In genomic region chr7:90476313-90477245, GRCm38 (mm10) we compare ENCODE assay signal across 8 mouse cellular contexts. TPM values are rescaled to one million over a fixed set of nuclear protein-coding genes. Genes with fewer than 3 reads are reported as not detected.
A peak's percentile ranks its signal among the peaks of the same experiment; 100 is the strongest.
DNase-seq lines count a peak whose midpoint lies in the region; ATAC-seq and TF ChIP-seq lines count a peak whose summit lies in the region.

Gene Dlg2, plus strand, starts transcription at chr7:90476672.

- peak; percentile 55 for ATAC-seq in heart, embryonic 12.5 days (ENCODE audit: insufficient number of reproducible peaks, low FRiP score)
- ATAC-seq in embryonic facial prominence, embryonic 14.5 days (ENCODE audit: low read depth), result no peak; the same call in 1 of the 2 replicates
- no peak for ATAC-seq in hindbrain, embryonic 16.5 days
- no peak for ATAC-seq in liver, embryonic 12.5 days

- peak within 1 kb of the TSS; percentile 75 for H3K9ac ChIP-seq in heart, embryonic 12.5 days
- H3K9ac ChIP-seq in MEL (ENCODE audit: control insufficient read depth, low read depth, low read length, poor library complexity, severe bottlenecking), result peak within 1 kb of the TSS; percentile 75
- H3K9ac ChIP-seq in embryonic facial prominence, embryonic 14.5 days (ENCODE audit: low read depth, low read length), result peak within 1 kb of the TSS; percentile 69
- peak within 1 kb of the TSS; percentile 78 for H3K9ac ChIP-seq in hindbrain, embryonic 16.5 days (ENCODE audit: low read depth, low read length)
- H3K9ac ChIP-seq in liver, embryonic 12.5 days, result peak within 1 kb of the TSS; percentile 82

- peaks cover 8% of the 10 kb centered on the region for H3K4me1 ChIP-seq in heart, embryonic 12.5 days (replicated peaks)
- peaks cover 0 to 8% of the 10 kb centered on the region in 2 experiments; a peak in 2 of 4 replicates for H3K4me1 ChIP-seq in MEL (ENCODE audit: control insufficient read depth in 1 of 2, insufficient read depth in 2 of 2, low read length in 2 of 2)
- H3K4me1 ChIP-seq in embryonic facial prominence, embryonic 14.5 days (ENCODE audit: control insufficient read depth, insufficient read depth, low read length), result peaks cover 9% of the 10 kb centered on the region
- H3K4me1 ChIP-seq in hindbrain, embryonic 16.5 days (ENCODE audit: control insufficient read depth, insufficient read depth, low read depth, low read length), result peaks cover 7% of the 10 kb centered on the region
- peaks cover 26% of the 10 kb centered on the region for H3K4me1 ChIP-seq in liver, embryonic 12.5 days
- H3K4me1 ChIP-seq in olfactory bulb, adult 2 months (ENCODE audit: control insufficient read depth, insufficient read depth, low read length), result no peaks in the 10 kb centered on the region

- no peak for DNase-seq in heart, postnatal 14 days
- peak; percentile 45 for DNase-seq in MEL (ENCODE audit: low read depth, low spot score)
- peak; percentile 14 for DNase-seq in embryonic facial prominence, embryonic 14.5 days (ENCODE audit: low spot score)
- no peak for DNase-seq in c-Kit-positive CD71-positive TER-119-positive erythroid progenitor cells, embryonic 14.5 days (ENCODE audit: low spot score)

- no peak for TF ChIP-seq POLR2A in MEL (IDR thresholded peaks at IDR 0.05; ENCODE audit: control insufficient read depth in 1 of 2, insufficient read depth in 1 of 2, low read depth in 1 of 2, low read length in 2 of 2, poor library complexity in 1 of 2)
- TF ChIP-seq POLR2A in olfactory bulb, adult 2 months (IDR thresholded peaks at IDR 0.05; ENCODE audit: insufficient read depth, low read depth, low read length), result no peak

- TF ChIP-seq CTCF in MEL (IDR thresholded peaks at IDR 0.05 in 2 of 3, conservative IDR thresholded peaks at IDR 0.05 in 1 of 3; ENCODE audit: control insufficient read depth in 1 of 3, insufficient read depth in 1 of 3, low read depth in 2 of 3, low read length in 3 of 3, poor library complexity in 1 of 3, severe bottlenecking in 1 of 3), result no peak
- TF ChIP-seq CTCF in olfactory bulb, adult 2 months (IDR thresholded peaks at IDR 0.05; ENCODE audit: insufficient read depth, low read depth, low read length), result no peak

- no peak for TF ChIP-seq EP300 in MEL (IDR thresholded peaks at IDR 0.05; ENCODE audit: low read depth in 1 of 2, low read length in 2 of 2)

- peak within 1 kb of the TSS; percentile 41; the same call in 1 of the 2 replicates for H3K27ac ChIP-seq in heart, embryonic 12.5 days (ENCODE audit: poor library complexity, severe bottlenecking)
- peak within 1 kb of the TSS; percentile 73 for H3K27ac ChIP-seq in MEL (ENCODE audit: control insufficient read depth, low read depth, low read length)
- H3K27ac ChIP-seq in embryonic facial prominence, embryonic 14.5 days (replicated peaks; ENCODE audit: low read depth, low read length), result peak within 1 kb of the TSS; percentile 52; the same call in 1 of the 2 replicates
- H3K27ac ChIP-seq in hindbrain, embryonic 16.5 days (ENCODE audit: low read depth, low read length), result peak within 1 kb of the TSS; percentile 92
- H3K27ac ChIP-seq in liver, embryonic 12.5 days, result peak within 1 kb of the TSS; percentile 76
- H3K27ac ChIP-seq in olfactory bulb, adult 2 months (ENCODE audit: insufficient read depth, low read depth, low read length), result peak within 1 kb of the TSS; percentile 80

- no peaks in the 10 kb centered on the region for H3K9me3 ChIP-seq in heart, embryonic 12.5 days (replicated peaks)
- no peaks in the 10 kb centered on the region for H3K9me3 ChIP-seq in MEL (replicated peaks; ENCODE audit: insufficient read depth, low read length)
- no peaks in the 10 kb centered on the region for H3K9me3 ChIP-seq in embryonic facial prominence, embryonic 14.5 days (ENCODE audit: control insufficient read depth, low read length)
- H3K9me3 ChIP-seq in hindbrain, embryonic 16.5 days (ENCODE audit: control insufficient read depth, low read length), result no peaks in the 10 kb centered on the region
- H3K9me3 ChIP-seq in liver, embryonic 12.5 days (replicated peaks), result no peaks in the 10 kb centered on the region

- no peak for TF ChIP-seq RAD21 in MEL (IDR thresholded peaks at IDR 0.05; ENCODE audit: low read depth, low read length)

- peaks cover 5% of the 10 kb centered on the region for H3K36me3 ChIP-seq in heart, embryonic 12.5 days
- H3K36me3 ChIP-seq in MEL (ENCODE audit: control insufficient read depth in 1 of 2, insufficient read depth in 2 of 2, low read length in 2 of 2), result peaks cover 0 to 11% of the 10 kb centered on the region in 2 experiments; a peak in 3 of 4 replicates
- no peaks in the 10 kb centered on the region for H3K36me3 ChIP-seq in embryonic facial prominence, embryonic 14.5 days (ENCODE audit: control insufficient read depth, insufficient read depth, low read length)
- no peaks in the 10 kb centered on the region for H3K36me3 ChIP-seq in hindbrain, embryonic 16.5 days (ENCODE audit: control insufficient read depth, insufficient read depth, low read length)
- peaks cover 5% of the 10 kb centered on the region; the same call in 1 of the 2 replicates for H3K36me3 ChIP-seq in liver, embryonic 12.5 days

- 0 out of 2 replicates have a peak, but pooled peaks cover 2% of the 10 kb centered on the region for H3K27me3 ChIP-seq in heart, embryonic 12.5 days (replicated peaks)
- peaks cover 1 to 20% of the 10 kb centered on the region in 2 experiments; a peak in 2 of 4 replicates for H3K27me3 ChIP-seq in MEL (ENCODE audit: control insufficient read depth in 1 of 2, insufficient read depth in 2 of 2, low read length in 2 of 2)
- H3K27me3 ChIP-seq in embryonic facial prominence, embryonic 14.5 days (replicated peaks; ENCODE audit: control insufficient read depth, insufficient read depth, low read length), result peaks cover 7% of the 10 kb centered on the region; the same call in 1 of the 2 replicates
- H3K27me3 ChIP-seq in hindbrain, embryonic 16.5 days (replicated peaks; ENCODE audit: control insufficient read depth, insufficient read depth, low read length), result no peaks in the 10 kb centered on the region
- peaks cover 6% of the 10 kb centered on the region; the same call in 1 of the 2 replicates for H3K27me3 ChIP-seq in liver, embryonic 12.5 days (replicated peaks)

- WGBS in heart, embryonic 12.5 days, result under 1% methylated on average over 32 of the region's 32 CpGs
- under 1% methylated on average over 28 of the region's 32 CpGs for WGBS in embryonic facial prominence, embryonic 14.5 days
- WGBS in hindbrain, embryonic 16.5 days, result under 1% methylated on average over 30 of the region's 32 CpGs
- WGBS in liver, embryonic 12.5 days (ENCODE audit: insufficient replicate concordance), result 2% methylated on average over 32 of the region's 32 CpGs
- WGBS in olfactory bulb, adult 2 months, result under 1% methylated on average over 32 of the region's 32 CpGs

- H3K4me3 ChIP-seq in heart, embryonic 12.5 days, result peak within 1 kb of the TSS; percentile 69
- H3K4me3 ChIP-seq in MEL (ENCODE audit: control insufficient read depth in 1 of 2, insufficient read depth in 1 of 2, low read depth in 2 of 2, low read length in 2 of 2), result peak within 1 kb of the TSS; percentile 74 to 85
- H3K4me3 ChIP-seq in embryonic facial prominence, embryonic 14.5 days (ENCODE audit: low read depth, low read length), result peak within 1 kb of the TSS; percentile 64
- peak within 1 kb of the TSS; percentile 59 for H3K4me3 ChIP-seq in hindbrain, embryonic 16.5 days (ENCODE audit: low read length)
- H3K4me3 ChIP-seq in liver, embryonic 12.5 days, result peak within 1 kb of the TSS; percentile 75
- H3K4me3 ChIP-seq in olfactory bulb, adult 2 months (ENCODE audit: insufficient read depth, low read depth, low read length), result peak within 1 kb of the TSS; percentile 67

- peaks cover 2% of the 10 kb centered on the region; the same call in 1 of the 2 replicates for H3K79me2 ChIP-seq in MEL (ENCODE audit: control insufficient read depth, insufficient read depth, low read length, poor library complexity)

- intact Hi-C loops in heart, postnatal 14 days (cut with DNase I), result loop anchor here (1.0 kb wide), 1 partner anchor 33 kb away; no protein-coding TSS in a partner anchor

- H3K4me2 ChIP-seq in heart, embryonic 12.5 days, result peak within 1 kb of the TSS; percentile 94
- H3K4me2 ChIP-seq in embryonic facial prominence, embryonic 14.5 days (ENCODE audit: low read depth, low read length), result peak within 1 kb of the TSS; percentile 91
- H3K4me2 ChIP-seq in hindbrain, embryonic 16.5 days (ENCODE audit: low read length), result peak within 1 kb of the TSS; percentile 82
- H3K4me2 ChIP-seq in liver, embryonic 12.5 days, result peak within 1 kb of the TSS; percentile 93

TF ChIP-seq in MEL, 35 proteins besides CTCF, POLR2A, EP300 and RAD21:
- TF ChIP-seq MEF2A (IDR thresholded peaks at IDR 0.05; ENCODE audit: extremely low read depth, insufficient replicate concordance, low read depth, low read length, poor library complexity, severe bottlenecking) (no peak), HCFC1 (IDR thresholded peaks at IDR 0.05; ENCODE audit: low read depth, low read length) (no peak), MXI1 (IDR thresholded peaks at IDR 0.05; ENCODE audit: low read depth, low read length) (peak; percentile 19; the same call in 1 of the 2 replicates), JUND (IDR thresholded peaks at IDR 0.05; ENCODE audit: low read depth, low read length) (no peak), NRF1 (IDR thresholded peaks at IDR 0.05; ENCODE audit: insufficient read depth, low read depth, low read length, poor library complexity, severe bottlenecking) (no peak), TCF12 (IDR thresholded peaks at IDR 0.05; ENCODE audit: low read depth, low read length) (no peak), SIN3A (IDR thresholded peaks at IDR 0.05; ENCODE audit: low read length) (no peak), GATA1 (IDR thresholded peaks at IDR 0.05; ENCODE audit: low read depth, low read length) (no peak), BHLHE40 (IDR thresholded peaks at IDR 0.05; ENCODE audit: borderline replicate concordance, low read depth, low read length) (peak; percentile 21; the same call in 1 of the 2 replicates)

RNA-seq across cellular contexts. Expression of gene Dlg2, which starts in this region (rescaled TPM):
- polyA plus RNA-seq in heart, embryonic 12.5 days (2016; fragmentation: Nextera tagmentation; extraction: Ambion mirVana), result 12.5 and 14.2 TPM in 2 replicates
- 1 to 10 TPM; 1.9 to 2.9 TPM for total RNA-seq in heart, postnatal 14 days (2021)
- 0.04 TPM in 1 of 2 replicates, not detected in the other for total RNA-seq in MEL (2012; rRNA removed)
- not detected for polyA plus RNA-seq in MEL (2012; ENCODE audit: insufficient read depth in 1 of 2, insufficient read length in 2 of 2, low read depth in 1 of 2, low replicate concordance in 2 of 2, missing spikeins in 1 of 2)
- 4.4 and 5.1 TPM in 2 replicates for polyA plus RNA-seq in embryonic facial prominence, embryonic 14.5 days (2014; fragmentation: Nextera tagmentation; extraction: Ambion mirVana)
- polyA plus RNA-seq in hindbrain, embryonic 16.5 days (2015; fragmentation: Nextera tagmentation; extraction: Ambion mirVana), result 25.5 and 28.3 TPM in 2 replicates
- polyA plus RNA-seq in liver, embryonic 12.5 days (2016; fragmentation: Nextera tagmentation; extraction: Ambion mirVana), result 0.71 and 1.1 TPM in 2 replicates
- polyA plus RNA-seq in olfactory bulb, adult 2 months (2012; ENCODE audit: insufficient read depth, insufficient read length, low replicate concordance, missing spikeins), result 391 TPM in 1 of 2 replicates, not detected in the other

Comparison
In these comparisons a context has a peak if more than half of its experiments do, and no peak if none do; other contexts are left out.
1. Peak in DNase-seq, H3K4me3 ChIP-seq, H3K27ac ChIP-seq and H3K9ac ChIP-seq in MEL; RNA of the gene not detected or under 1 TPM.
2. H3K27ac ChIP-seq: peak in every context shown above with its lines; median percentile 92 in hindbrain, embryonic 16.5 days; 80 in olfactory bulb, adult 2 months; 76 in liver, embryonic 12.5 days; 73 in MEL; 52 in embryonic facial prominence, embryonic 14.5 days; 41 in heart, embryonic 12.5 days.